Mouse (Mus musculus): ENCODE measurements at regions not wholly inside any gene's neighbourhood (a gene's known extent, or its start where the extent isn't known, plus 50 kb on each side); places are given as distances from the start of the nearest gene placed in this dataset.

DNA sequence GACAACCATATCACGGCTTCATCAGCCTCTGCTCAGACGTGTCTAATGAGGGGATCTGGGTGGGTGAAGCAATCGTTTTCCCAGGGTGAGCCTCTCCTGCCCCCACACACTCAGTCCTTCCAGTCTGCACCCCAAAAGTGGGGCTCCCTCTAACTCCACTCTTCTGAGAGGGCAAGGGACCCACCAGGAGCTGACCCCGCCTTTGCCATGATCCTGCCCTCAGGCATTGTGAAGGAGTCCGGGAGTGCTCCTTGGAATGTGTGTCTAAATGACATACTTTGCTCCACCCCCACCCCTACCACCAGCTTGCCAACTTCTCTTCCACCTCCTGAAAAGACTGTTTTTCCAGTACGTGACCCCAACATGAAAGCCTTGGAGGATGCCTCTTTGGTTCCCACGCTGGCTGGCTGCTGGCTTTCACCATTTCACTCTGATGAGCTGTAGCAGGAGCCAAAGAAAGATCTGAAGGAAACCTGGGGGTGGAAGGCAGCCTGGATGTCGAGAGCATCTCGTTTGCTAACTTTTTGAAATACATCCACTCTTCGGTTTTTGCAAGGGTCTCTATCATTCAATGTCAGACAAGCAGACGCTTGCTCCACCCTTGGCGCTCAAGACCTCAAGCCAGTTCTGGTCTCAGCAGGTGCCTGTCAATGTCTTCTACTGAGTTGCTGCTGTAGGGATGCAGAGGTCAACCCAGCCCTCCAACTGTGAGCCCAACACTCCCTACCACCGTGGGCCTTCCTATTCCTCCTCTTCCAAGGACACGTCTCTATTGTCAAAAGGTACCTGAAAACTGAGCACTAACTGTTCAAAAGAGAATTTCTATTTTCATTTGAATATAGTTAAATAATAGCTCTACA, 128.8 kb upstream of the Hdac4 start:
- no peak for TF ChIP-seq POLR2A (IDR thresholded peaks at IDR 0.05; ENCODE audit: borderline replicate concordance, control insufficient read depth, low read depth, low read length)
- no peak for TF ChIP-seq CTCF (IDR thresholded peaks at IDR 0.05; ENCODE audit: control insufficient read depth, insufficient read depth, low read length)
